Mouse (Mus musculus) embryonic fibroblast, embryonic 13.5 days (primary cell): ENCODE data around the gene Col27a1.

Source experiments
- CTCF ChIP-seq: IDR thresholded peaks from 2 replicates; pipeline ENCODE4 v1.5.1; 2011; ENCODE audit warnings: mild to moderate bottlenecking, control low read depth, low read length, moderate library complexity, borderline replicate concordance; ENCODE audit not compliant: insufficient read depth
- POLR2A ChIP-seq: IDR thresholded peaks from 2 replicates; pipeline ENCODE4 v1.6.1; 2011; ENCODE audit warnings: low read depth, mild to moderate bottlenecking, control low read depth, low read length, moderate library complexity

DNA sequence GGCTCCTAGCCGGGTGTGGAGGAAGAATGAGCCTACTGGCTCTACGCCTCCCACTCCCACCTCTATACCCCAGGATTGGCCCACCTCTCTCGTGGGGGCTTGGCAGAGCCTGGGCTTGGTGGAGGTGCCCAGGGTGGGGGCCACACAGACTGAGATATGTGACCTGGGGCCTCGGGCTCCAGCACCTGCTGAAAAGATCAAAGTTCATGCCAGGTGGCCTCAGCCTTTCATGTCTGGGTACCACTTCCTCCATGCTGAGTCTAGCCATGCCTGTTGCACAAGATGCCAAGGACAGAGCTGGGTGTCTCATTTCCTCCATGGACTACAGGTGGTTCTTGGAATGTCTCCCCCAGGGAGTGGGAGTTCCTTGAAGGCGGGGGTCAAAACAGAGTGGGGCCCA is 47.5 kb upstream of the Col27a1 start:
- no peak for TF ChIP-seq POLR2A
- no peak for TF ChIP-seq CTCF
